Mouse (Mus musculus): Measurements from ENCODE around the gene Fgfr2. TPM values are rescaled to one million over a fixed set of nuclear protein-coding genes. Genes with fewer than 3 reads are reported as not detected.

Gene Fgfr2
- polyA plus RNA-seq, 1 experiment from 2014 or later: 99.3 TPM

- DNase-seq (ENCODE audit: low spot score): no peak
- no peak overlapping the region for H3K27ac ChIP-seq (replicated peaks)
- WGBS: 59% methylated on average over 3 of the region's 3 CpGs
- no peaks in the 10 kb centered on the region for H3K4me1 ChIP-seq
- H3K27me3 ChIP-seq (ENCODE audit: low read depth, poor library complexity, severe bottlenecking): no peaks in the 10 kb centered on the region
- H3K36me3 ChIP-seq: no peaks in the 10 kb centered on the region
- H3K9me3 ChIP-seq (replicated peaks): no peaks in the 10 kb centered on the region
- no peak overlapping the region for H3K4me3 ChIP-seq
These were observed 2133.8 kb downstream of the Fgfr2 start for GRCm38 (mm10) chr7:130989371-130989770.

- no peaks in the 10 kb centered on the region for H3K27me3 ChIP-seq (ENCODE audit: low read depth, poor library complexity, severe bottlenecking)
- no peaks in the 10 kb centered on the region for H3K36me3 ChIP-seq
- no peak overlapping the region for H3K4me3 ChIP-seq
- no peaks in the 10 kb centered on the region for H3K9me3 ChIP-seq (replicated peaks)
- WGBS: 88% methylated on average over 5 of the region's 5 CpGs
- DNase-seq (ENCODE audit: low spot score): no peak
- no peaks in the 10 kb centered on the region for H3K4me1 ChIP-seq
- H3K27ac ChIP-seq (replicated peaks): no peak overlapping the region
These were observed 2135.0 kb downstream of the Fgfr2 start for GRCm38 (mm10) chr7:130988146-130988545.

- H3K27ac ChIP-seq (replicated peaks): no peak overlapping the region
- H3K4me1 ChIP-seq: peaks cover 8% of the 10 kb centered on the region
- no peak overlapping the region for H3K4me3 ChIP-seq
- no peaks in the 10 kb centered on the region for H3K27me3 ChIP-seq (ENCODE audit: low read depth, poor library complexity, severe bottlenecking)
- WGBS: 92% methylated on average over 3 of the region's 3 CpGs
- no peaks in the 10 kb centered on the region for H3K9me3 ChIP-seq (replicated peaks)
- DNase-seq (ENCODE audit: low spot score): no peak
- H3K36me3 ChIP-seq: no peaks in the 10 kb centered on the region
These were observed 2137.4 kb downstream of the Fgfr2 start for GRCm38 (mm10) chr7:130985716-130986115.

- H3K27me3 ChIP-seq (ENCODE audit: low read depth, poor library complexity, severe bottlenecking): peaks cover 2% of the 10 kb centered on the region; the same call in 1 of the 2 replicates
- no peaks in the 10 kb centered on the region for H3K36me3 ChIP-seq
- WGBS: 90% methylated on average over 12 of the region's 12 CpGs
- H3K4me3 ChIP-seq: no peak overlapping the region
- peaks cover 8% of the 10 kb centered on the region for H3K4me1 ChIP-seq
- H3K27ac ChIP-seq (replicated peaks): no peak overlapping the region
- H3K9me3 ChIP-seq (replicated peaks): no peaks in the 10 kb centered on the region
- no peak for DNase-seq (ENCODE audit: low spot score)
These were observed 2138.0 kb downstream of the Fgfr2 start for GRCm38 (mm10) chr7:130985193-130985592.

- Histone ChIP-seq H3K4me1 (peaks cover 9% of the 10 kb centered on the region), H3K9me3 (replicated peaks) (no peaks in the 10 kb centered on the region), H3K4me3 (no peak overlapping the region), H3K27ac (replicated peaks) (no peak overlapping the region), H3K36me3 (no peaks in the 10 kb centered on the region), H3K27me3 (ENCODE audit: low read depth, poor library complexity, severe bottlenecking) (peaks cover 8% of the 10 kb centered on the region; the same call in 1 of the 2 replicates)
- 91% methylated on average over 7 of the region's 7 CpGs for WGBS
- DNase-seq (ENCODE audit: low spot score): no peak
These were observed 2138.9 kb downstream of the Fgfr2 start for GRCm38 (mm10) chr7:130984294-130984693.

- Histone ChIP-seq H3K4me3 (no peak overlapping the region), H3K36me3 (no peaks in the 10 kb centered on the region), H3K4me1 (peaks cover 23% of the 10 kb centered on the region), H3K9me3 (replicated peaks) (no peaks in the 10 kb centered on the region), H3K27ac (replicated peaks) (no peak overlapping the region), H3K27me3 (ENCODE audit: low read depth, poor library complexity, severe bottlenecking) (peaks cover 8% of the 10 kb centered on the region; the same call in 1 of the 2 replicates)
- DNase-seq (ENCODE audit: low spot score): no peak
- 71% methylated on average over 3 of the region's 3 CpGs for WGBS
These were observed 2140.3 kb downstream of the Fgfr2 start for GRCm38 (mm10) chr7:130982881-130983280.

GRCm38 (mm10) chr7:130982371-130982770, 2140.8 kb downstream of the Fgfr2 start:
- Histone ChIP-seq H3K9me3 (replicated peaks) (no peaks in the 10 kb centered on the region), H3K4me3 (no peak overlapping the region), H3K36me3 (no peaks in the 10 kb centered on the region), H3K27ac (replicated peaks) (no peak overlapping the region), H3K4me1 (peaks cover 28% of the 10 kb centered on the region), H3K27me3 (ENCODE audit: low read depth, poor library complexity, severe bottlenecking) (peaks cover 8% of the 10 kb centered on the region; the same call in 1 of the 2 replicates)
- 46% methylated on average over 4 of the region's 4 CpGs for WGBS
- no peak for DNase-seq (ENCODE audit: low spot score)

- no peak overlapping the region for H3K4me3 ChIP-seq
- 91% methylated on average over 5 of the region's 5 CpGs for WGBS
These were observed 2143.0 kb downstream of the Fgfr2 start for GRCm38 (mm10) chr7:130980130-130980529.

GRCm38 (mm10) chr7:130978545-130978944, 2144.6 kb downstream of the Fgfr2 start:
- Histone ChIP-seq H3K36me3 (no peaks in the 10 kb centered on the region), H3K27me3 (ENCODE audit: low read depth, poor library complexity, severe bottlenecking) (peaks cover 8% of the 10 kb centered on the region; the same call in 1 of the 2 replicates), H3K4me3 (no peak overlapping the region), H3K27ac (replicated peaks) (peak overlapping the region; percentile 39), H3K4me1 (peaks cover 39% of the 10 kb centered on the region), H3K9me3 (replicated peaks) (no peaks in the 10 kb centered on the region)
- no peak for DNase-seq (ENCODE audit: low spot score)
- WGBS: 83% methylated on average over 1 of the region's 1 CpGs

More at GRCm38 (mm10) chr7:130980130-130980529, 2143.0 kb downstream of the Fgfr2 start:
- peaks cover 8% of the 10 kb centered on the region; the same call in 1 of the 2 replicates for H3K27me3 ChIP-seq (ENCODE audit: low read depth, poor library complexity, severe bottlenecking)
- DNase-seq (ENCODE audit: low spot score): no peak
- H3K27ac ChIP-seq (replicated peaks): no peak overlapping the region
- no peaks in the 10 kb centered on the region for H3K9me3 ChIP-seq (replicated peaks)
- no peaks in the 10 kb centered on the region for H3K36me3 ChIP-seq
- H3K4me1 ChIP-seq: peaks cover 39% of the 10 kb centered on the region

GRCm38 (mm10) chr7:130977794-130978521, 2145.2 kb downstream of the Fgfr2 start:
- no peaks in the 10 kb centered on the region for H3K9me3 ChIP-seq (replicated peaks)
- H3K4me3 ChIP-seq: no peak overlapping the region
- peak overlapping the region; percentile 64 for H3K27ac ChIP-seq (replicated peaks)
- peaks cover 39% of the 10 kb centered on the region for H3K4me1 ChIP-seq
- no peaks in the 10 kb centered on the region for H3K36me3 ChIP-seq
- DNase-seq (ENCODE audit: low spot score): no peak
- peaks cover 8% of the 10 kb centered on the region; the same call in 1 of the 2 replicates for H3K27me3 ChIP-seq (ENCODE audit: low read depth, poor library complexity, severe bottlenecking)
- WGBS: 78% methylated on average over 5 of the region's 5 CpGs

GRCm38 (mm10) chr7:130976305-130976935, 2146.7 kb downstream of the Fgfr2 start:
- peak overlapping the region; percentile 30; the same call in 1 of the 2 replicates for H3K27ac ChIP-seq (replicated peaks)
- no peaks in the 10 kb centered on the region for H3K9me3 ChIP-seq (replicated peaks)
- 77% methylated on average over 13 of the region's 13 CpGs for WGBS
- H3K4me1 ChIP-seq: peaks cover 32% of the 10 kb centered on the region
- no peak overlapping the region for H3K4me3 ChIP-seq
- DNase-seq (ENCODE audit: low spot score): no peak
- peaks cover 8% of the 10 kb centered on the region; the same call in 1 of the 2 replicates for H3K27me3 ChIP-seq (ENCODE audit: low read depth, poor library complexity, severe bottlenecking)
- H3K36me3 ChIP-seq: no peaks in the 10 kb centered on the region

- Histone ChIP-seq H3K36me3 (no peaks in the 10 kb centered on the region), H3K4me3 (no peak overlapping the region), H3K27me3 (ENCODE audit: low read depth, poor library complexity, severe bottlenecking) (no peaks in the 10 kb centered on the region), H3K27ac (replicated peaks) (no peak overlapping the region), H3K9me3 (replicated peaks) (no peaks in the 10 kb centered on the region), H3K4me1 (peaks cover 15% of the 10 kb centered on the region)
- 86% methylated on average over 9 of the region's 9 CpGs for WGBS
- no peak for DNase-seq (ENCODE audit: low spot score)
These were observed 2150.4 kb downstream of the Fgfr2 start for GRCm38 (mm10) chr7:130972767-130973166.

GRCm38 (mm10) chr7:130969507-130969906, 2153.6 kb downstream of the Fgfr2 start:
- Histone ChIP-seq H3K4me3 (no peak overlapping the region), H3K4me1 (peaks cover 17% of the 10 kb centered on the region), H3K27me3 (ENCODE audit: low read depth, poor library complexity, severe bottlenecking) (no peaks in the 10 kb centered on the region), H3K27ac (replicated peaks) (no peak overlapping the region), H3K36me3 (no peaks in the 10 kb centered on the region), H3K9me3 (replicated peaks) (no peaks in the 10 kb centered on the region)
- DNase-seq (ENCODE audit: low spot score): no peak
- 71% methylated on average over 3 of the region's 3 CpGs for WGBS
